Mouse (Mus musculus) left cerebral cortex, postnatal 4 days (tissue): ENCODE measurements around the gene Snap29. TPM values are rescaled to one million over a fixed set of nuclear protein-coding genes. Genes with fewer than 3 reads are reported as not detected.

ENCODE experiments used
- DNase-seq: peaks from one replicate; pipeline ENCODE4 v3.0.0-alpha.2; 2022
- intact Hi-C: fragments of 180-260 bp; cut with DNase I; formaldehyde crosslinking; loops from one replicate; pipeline ENCODE4 v1.15.1; 2025
- total RNA-seq, 2 experiments: library from RNA; stranded (reverse); gene quantifications; 2 replicates each; pipeline ENCODE4 v1.2.3; 2021

Snap29 gene
- total RNA-seq: 10 to 100 TPM; 33.7 to 35.0 TPM

DNA sequence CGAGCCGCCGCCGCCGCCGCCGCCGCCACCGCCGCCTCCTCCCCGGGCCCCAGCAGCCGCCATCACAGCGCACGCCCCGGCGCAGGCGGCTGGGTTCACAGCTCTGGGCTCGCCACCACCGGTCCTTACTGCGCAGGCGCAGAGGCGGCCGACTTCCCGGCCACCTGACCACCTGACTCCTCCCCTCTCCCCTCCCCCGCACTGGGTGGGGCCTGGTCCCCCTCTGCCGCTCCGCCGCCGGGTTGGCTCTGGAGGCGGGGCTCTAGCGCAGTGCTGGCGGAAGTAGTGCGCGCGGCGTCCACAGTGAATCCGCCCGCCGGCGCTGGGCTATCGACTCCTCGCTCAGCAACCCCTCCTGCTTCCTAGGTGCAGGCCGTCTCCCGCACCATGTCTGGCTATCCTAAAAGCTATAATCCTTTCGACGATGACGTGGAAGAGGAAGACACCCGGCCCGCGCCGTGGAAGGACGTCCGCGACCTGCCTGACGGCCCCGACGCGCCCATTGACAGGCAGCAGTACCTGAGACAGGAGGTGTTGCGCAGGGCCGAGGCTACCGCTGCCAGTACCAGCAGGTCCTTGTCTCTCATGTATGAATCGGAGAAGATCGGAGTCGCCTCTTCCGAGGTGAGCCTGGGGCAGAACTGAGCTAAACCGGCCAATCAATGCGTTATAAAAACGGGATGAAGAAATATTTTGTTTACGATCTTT lies at the start of gene Snap29, which contains the start of gene Pi4ka:
Snap29 (plus strand) TSS at position 251 of the 708 bp plus-strand sequence.
Pi4ka (minus strand) TSS at position 579 of the 708 bp plus-strand sequence.
- DNase-seq: peak; percentile 100
- intact Hi-C loops: no loop called here

DNA sequence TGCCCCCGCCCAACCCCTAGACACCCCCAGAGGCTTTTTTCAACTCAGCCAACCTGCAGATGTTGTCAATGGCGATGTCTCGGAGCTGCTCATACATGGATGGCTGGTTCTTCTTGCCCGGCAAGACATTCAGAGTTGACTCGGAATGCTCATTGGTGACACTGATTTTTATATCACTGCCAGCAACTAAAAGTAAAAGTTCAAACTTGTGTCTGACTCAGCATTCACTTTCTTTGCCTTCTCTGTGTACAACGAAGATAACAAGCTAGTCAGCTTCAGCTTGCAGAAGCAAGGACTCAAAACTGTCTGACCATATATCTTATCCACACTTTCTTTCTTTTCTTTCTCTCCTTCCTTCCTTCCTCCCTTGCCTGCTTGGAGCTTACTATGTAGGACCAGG lies 49.8 kb upstream of the Snap29 start:
- no peak for DNase-seq
- intact Hi-C loops: no loop called here

DNA sequence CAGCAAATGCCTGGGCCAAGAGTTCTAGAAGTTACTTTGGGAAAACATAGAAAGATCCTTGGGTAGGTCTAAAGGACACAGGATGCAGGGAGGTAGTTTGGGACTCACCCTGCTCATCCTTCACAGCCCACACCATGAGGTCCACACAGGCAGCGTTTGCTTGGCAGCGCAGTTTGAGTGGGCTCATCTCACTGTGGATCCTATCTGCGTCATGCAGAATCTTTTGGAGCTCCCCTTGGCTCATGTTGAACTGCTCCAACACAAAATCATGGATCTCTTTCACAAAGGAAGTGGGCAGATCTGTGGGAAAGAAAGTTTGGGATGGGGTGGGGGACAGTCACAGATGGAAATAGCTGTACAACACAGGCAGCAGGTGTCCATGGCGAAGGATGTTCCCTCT lies 47.0 kb upstream of the Snap29 start:
- no peak for DNase-seq
- intact Hi-C loops: no loop called here

- no peak for DNase-seq
- intact Hi-C loops: no loop called here
Measured at GRCm38 (mm10) chr16:17382306-17382705, 23.5 kb upstream of the Snap29 start.

DNA sequence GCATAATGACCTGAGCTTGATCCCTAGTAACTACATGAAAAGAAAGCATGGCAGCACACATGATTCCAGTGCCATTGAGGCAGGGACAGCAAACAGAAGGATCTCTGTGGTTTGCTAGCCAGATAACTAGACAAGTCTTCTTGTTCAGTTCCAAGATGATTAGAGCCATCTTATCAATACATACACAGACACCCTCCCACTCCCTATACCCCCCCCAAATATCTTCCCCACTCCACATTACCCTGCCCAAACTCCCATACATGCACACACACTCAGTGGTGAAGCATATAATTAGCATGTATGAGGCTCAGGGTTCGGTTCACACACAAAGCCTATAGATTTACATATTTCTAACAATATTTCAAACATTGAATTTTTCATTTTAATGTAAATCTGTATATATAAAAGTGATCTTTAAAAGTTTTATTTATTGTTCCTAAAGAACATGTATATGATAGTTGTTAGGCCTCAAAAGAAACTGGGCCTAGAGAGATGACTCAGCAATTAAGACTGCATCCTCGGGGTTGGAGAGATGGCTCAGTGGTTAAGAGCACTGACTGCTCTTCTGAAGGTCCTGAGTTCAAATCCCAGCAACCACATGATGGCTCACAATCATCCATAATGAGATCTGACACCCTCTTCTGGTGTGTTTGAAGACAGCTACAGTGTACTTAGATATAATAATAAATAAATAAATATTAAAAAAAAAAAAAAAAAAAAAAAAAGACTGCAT lies 22.0 kb upstream of the Snap29 start:
- no peak for DNase-seq
- intact Hi-C loops: no loop called here

- DNase-seq: no peak
- intact Hi-C loops: no loop called here
Measured at GRCm38 (mm10) chr16:17392784-17393183, 13.0 kb upstream of the Snap29 start.

- intact Hi-C loops: no loop called here
- peak; percentile 14 for DNase-seq
Measured at GRCm38 (mm10) chr16:17402855-17403254, 2.9 kb upstream of the Snap29 start.

DNA sequence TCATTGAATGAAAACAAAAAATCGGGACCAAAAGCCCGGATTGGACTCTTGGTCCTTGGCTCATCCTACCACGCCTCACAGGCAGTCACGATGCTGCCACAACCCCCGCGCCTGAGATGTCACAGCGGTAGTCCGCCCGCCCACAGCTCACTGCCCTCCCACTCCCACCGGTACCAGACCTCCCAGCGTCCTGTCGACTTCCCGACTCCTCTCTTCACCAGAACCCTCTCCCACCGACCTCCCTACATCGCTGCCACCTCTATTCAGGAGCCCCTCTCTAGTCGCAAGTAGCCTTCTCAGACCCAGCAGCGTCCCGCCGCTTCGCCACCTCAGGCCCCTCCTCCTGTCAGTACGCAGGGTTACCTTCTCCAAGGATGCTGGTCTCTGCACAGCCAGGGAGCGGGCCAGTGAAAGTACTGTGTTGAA lies 502 bp upstream of the Snap29 start:
- intact Hi-C loops: no loop called here
- DNase-seq: peak; percentile 64

GRCm38 (mm10) chr16:17406512-17407231 lies 886 bp downstream of the Snap29 start:
- intact Hi-C loops: no loop called here
- no peak for DNase-seq

- DNase-seq: no peak
- intact Hi-C loops: no loop called here
Measured at GRCm38 (mm10) chr16:17409046-17409445, 3.3 kb downstream of the Snap29 start.

GRCm38 (mm10) chr16:17410209-17410608 lies 4.4 kb downstream of the Snap29 start:
- DNase-seq: no peak
- intact Hi-C loops: no loop called here

- DNase-seq: no peak
Measured at GRCm38 (mm10) chr16:17423021-17423420, 17.2 kb downstream of the Snap29 start.

GRCm38 (mm10) chr16:17432576-17432975 lies 26.8 kb downstream of the Snap29 start:
- no peak for DNase-seq
- intact Hi-C loops: no loop called here

More at GRCm38 (mm10) chr16:17423021-17423420, 17.2 kb downstream of the Snap29 start:
- intact Hi-C loops: no loop called here

- DNase-seq: peak; percentile 99
- intact Hi-C loops: no loop called here
Measured at GRCm38 (mm10) chr16:17451541-17452372, 46.0 kb downstream of the Snap29 start, which contains the start of gene Crkl. Gene Crkl, plus strand, starts transcription at chr16:17451987.

GRCm38 (mm10) chr16:17452373-17452715 lies 46.6 kb downstream of the Snap29 start:
- DNase-seq: peak; percentile 47
- intact Hi-C loops: no loop called here

- intact Hi-C loops: no loop called here
- no peak for DNase-seq
Measured at GRCm38 (mm10) chr16:17456901-17457300, 51.1 kb downstream of the Snap29 start.

DNA sequence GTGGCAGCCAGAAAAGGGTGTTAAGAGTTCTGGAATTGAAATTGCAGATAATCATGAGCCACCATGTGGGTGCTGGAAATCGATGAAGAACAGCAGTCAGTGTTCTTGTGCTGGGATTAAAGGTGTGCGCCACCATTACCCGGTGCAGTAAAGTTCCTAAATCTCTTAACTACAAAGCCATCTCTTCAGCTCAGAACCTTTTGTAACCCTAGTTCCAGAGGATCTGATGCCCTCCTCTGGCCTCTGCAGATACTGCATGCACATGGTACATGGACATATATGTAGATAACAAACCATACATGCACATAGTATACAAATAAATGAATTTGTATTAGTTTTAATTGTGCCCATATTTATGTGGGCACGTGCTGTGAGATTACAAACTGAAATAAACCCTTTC lies 54.5 kb downstream of the Snap29 start:
- intact Hi-C loops: no loop called here
- peak; percentile 12 for DNase-seq

GRCm38 (mm10) chr16:17461596-17461995 lies 55.8 kb downstream of the Snap29 start:
- intact Hi-C loops: no loop called here
- DNase-seq: no peak

- no peak for DNase-seq
- intact Hi-C loops: no loop called here
Measured at GRCm38 (mm10) chr16:17463184-17463583, 57.4 kb downstream of the Snap29 start.

DNA sequence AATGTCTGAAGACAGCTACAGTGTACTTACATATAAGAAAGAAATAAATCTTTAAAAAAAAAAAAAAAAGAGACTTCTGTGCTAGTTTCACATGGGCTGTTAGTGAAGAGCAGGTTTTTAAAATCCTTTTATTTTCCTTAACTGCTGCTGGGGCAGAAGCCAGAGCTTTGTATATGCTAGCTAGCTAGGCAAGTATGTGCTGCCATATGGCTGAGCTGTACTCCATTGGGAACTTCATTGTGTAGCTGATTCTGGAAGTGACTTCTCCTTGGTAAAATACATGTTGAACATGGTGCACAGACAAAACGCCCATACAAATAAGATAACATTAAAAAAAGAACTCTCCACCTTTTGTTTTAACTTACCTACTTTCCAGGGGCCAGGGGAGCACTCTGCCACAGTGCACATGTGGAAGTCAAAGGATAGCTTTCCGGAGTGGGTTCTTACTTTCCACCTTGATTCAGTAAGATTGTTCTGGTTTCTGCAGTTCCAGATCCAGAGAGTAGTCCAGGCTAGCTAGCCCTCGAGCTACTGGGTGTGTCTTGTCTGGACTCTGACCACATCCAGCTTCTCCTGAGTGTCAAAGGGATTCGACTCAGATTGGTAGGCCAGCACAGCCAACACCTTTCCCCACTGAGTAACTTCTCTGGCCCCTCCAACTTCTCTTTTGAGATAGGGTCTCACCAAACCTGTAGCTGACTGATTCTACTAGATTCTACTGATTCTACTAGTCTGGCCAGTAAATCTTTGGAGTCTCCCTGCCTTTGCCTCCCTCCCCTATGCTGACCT lies 61.3 kb downstream of the Snap29 start:
- intact Hi-C loops: no loop called here
- no peak for DNase-seq
